Mouse (Mus musculus) mesoderm, embryonic 11.5 days (tissue): Measurements from ENCODE around the gene 5330417H12Rik.

Source experiments
- DNase-seq: peaks from one replicate; pipeline ENCODE4 v3.0.0-alpha.2; 2012; ENCODE audit warnings: low read depth, low spot score

5330417H12Rik gene

DNA sequence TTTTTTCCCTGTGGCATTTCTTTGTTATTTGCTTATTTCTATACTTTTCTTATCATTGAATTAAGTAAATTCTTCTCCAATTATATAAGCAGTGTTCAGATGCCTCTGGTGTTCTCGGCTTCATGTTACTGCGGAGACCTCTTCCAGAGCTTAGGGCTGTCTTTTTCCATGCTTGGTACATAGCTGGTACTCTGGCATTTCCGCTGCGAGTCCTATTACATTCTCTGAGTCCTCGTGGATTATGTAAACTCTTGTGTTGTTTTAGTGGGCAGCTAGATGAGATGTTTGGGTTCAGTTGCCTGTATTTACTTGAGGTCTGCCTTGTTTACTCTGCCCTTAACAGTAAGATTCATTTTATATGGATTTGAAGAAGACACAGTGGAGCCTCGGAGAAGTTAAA is 820 bp upstream of the 5330417H12Rik start:
- no peak for DNase-seq

DNA sequence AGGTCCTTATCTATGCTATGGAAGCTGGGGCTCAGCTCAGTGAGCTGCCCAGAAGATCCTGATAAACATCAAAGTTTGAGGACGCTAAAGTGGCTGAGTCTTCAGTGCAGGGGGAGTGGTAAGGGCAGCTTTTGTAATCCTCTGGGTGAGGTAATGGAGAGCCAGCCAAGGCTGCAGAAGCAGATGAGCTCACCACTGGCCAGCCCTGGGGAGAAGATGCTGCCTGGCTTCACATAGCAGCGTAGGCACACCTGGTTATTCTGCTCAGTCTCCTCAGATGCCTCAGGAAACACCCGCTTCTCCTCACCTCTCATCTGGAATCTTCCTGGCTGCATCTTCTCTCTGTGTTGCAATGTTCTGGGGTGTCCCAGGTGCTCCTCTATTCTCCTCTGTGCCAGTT is 529 bp downstream of the 5330417H12Rik start:
- no peak for DNase-seq

GRCm38 (mm10) chr7:107620137-107620536 is 4.8 kb downstream of the 5330417H12Rik start:
- DNase-seq: no peak

- DNase-seq: no peak
Measured at GRCm38 (mm10) chr7:107619225-107619624, 5.7 kb downstream of the 5330417H12Rik start.

GRCm38 (mm10) chr7:107618028-107618992 is 6.7 kb downstream of the 5330417H12Rik start:
- DNase-seq: no peak

DNA sequence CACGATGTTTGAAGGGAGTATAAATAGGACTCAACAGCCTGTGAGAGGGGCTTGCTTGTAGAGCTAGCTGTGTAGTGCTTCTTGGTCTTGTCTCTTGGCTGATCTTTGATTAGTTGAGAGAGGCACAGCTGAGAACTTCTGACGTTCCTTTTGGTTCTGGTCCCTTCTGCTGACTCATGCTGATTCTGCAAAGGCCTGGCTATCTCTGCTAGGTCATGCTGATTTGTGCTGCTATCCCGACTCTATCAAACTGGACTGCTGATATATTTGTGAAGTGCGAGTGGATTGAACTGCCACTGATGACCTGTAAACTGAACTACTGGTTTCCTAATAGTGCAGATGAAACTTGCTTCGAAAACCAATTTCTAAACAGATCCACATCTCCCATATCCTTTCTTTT is 14.1 kb downstream of the 5330417H12Rik start:
- no peak for DNase-seq

- no peak for DNase-seq
Measured at GRCm38 (mm10) chr7:107609622-107610255, 15.2 kb downstream of the 5330417H12Rik start.

GRCm38 (mm10) chr7:107607766-107608165 is 17.2 kb downstream of the 5330417H12Rik start:
- DNase-seq: no peak

DNA sequence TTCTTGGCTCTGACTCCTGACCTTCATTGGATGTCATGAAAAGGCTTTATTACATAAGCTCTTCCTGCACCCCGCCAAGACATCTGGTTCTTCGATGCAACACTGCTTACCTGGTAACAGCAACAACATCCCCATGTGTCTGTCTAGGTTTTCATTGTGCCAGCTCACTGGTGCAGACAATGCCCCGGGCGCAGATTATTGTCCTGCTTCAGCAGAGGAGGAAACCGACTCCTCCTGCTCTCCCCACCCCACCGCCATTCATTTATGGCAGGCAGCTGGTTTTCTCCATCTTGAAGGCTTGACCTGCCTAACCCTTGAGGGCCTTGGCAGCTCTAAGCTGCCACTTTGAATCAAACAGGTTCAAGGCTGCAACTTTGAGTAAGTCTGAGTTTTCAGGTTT is 22.0 kb downstream of the 5330417H12Rik start:
- no peak for DNase-seq

GRCm38 (mm10) chr7:107602505-107602904 is 22.5 kb downstream of the 5330417H12Rik start:
- DNase-seq: no peak

- DNase-seq: no peak
Measured at GRCm38 (mm10) chr7:107600651-107601050, 24.3 kb downstream of the 5330417H12Rik start.

GRCm38 (mm10) chr7:107597956-107598355 is 27.0 kb downstream of the 5330417H12Rik start:
- DNase-seq: no peak

GRCm38 (mm10) chr7:107596753-107597152 is 28.2 kb downstream of the 5330417H12Rik start:
- no peak for DNase-seq

DNA sequence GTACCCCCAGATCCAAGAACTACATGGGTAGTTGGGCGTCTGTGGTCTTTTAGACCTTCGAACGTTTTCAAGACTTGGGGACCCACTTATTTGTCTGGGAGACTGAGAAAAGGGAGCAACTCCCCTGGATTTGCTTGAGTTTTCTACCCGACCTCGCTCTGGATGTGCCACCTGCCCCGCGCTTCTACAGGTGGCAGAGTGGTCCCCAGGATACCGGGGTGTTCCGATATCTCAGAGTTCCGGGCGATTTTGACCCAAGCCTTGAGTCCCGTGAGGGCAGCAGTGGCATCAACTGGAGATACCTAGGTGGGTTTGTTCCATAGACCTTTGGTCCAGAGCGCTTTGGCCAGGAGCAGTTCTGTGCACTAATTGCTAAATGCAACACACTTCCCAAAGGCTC is 29.5 kb downstream of the 5330417H12Rik start:
- no peak for DNase-seq

DNA sequence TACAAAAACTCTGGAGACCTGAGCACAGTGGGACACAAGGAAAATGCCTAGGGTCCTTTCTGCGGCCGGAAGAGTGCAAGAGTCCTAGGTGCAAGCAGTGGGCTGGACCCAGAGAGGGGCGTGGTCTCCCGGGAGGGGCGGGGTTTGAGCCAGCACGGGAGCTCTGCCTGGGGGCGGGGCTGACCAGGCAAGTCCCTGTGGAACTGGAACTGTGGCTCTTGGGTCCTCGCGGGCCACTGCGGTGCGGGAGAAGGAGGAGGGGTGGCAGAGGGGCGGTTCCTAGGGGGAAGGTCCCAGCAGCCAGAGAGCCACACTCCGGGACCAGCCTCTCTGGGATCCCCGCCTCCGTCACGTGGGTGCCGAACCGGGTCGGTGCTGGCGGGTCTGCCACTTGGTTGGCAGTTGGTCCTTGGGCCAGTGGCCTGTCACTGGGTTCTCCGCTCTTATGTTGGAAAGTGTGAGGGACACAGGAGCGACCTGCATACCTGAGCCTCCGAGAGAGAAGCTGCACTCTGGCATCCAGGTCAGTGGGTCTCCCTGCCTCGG is 30.0 kb downstream of the 5330417H12Rik start, which contains the start of gene Ppfibp2:
Gene Ppfibp2 (plus strand): TSS at position 351 of the 546 bp plus-strand sequence.
- peak; percentile 88 for DNase-seq

DNA sequence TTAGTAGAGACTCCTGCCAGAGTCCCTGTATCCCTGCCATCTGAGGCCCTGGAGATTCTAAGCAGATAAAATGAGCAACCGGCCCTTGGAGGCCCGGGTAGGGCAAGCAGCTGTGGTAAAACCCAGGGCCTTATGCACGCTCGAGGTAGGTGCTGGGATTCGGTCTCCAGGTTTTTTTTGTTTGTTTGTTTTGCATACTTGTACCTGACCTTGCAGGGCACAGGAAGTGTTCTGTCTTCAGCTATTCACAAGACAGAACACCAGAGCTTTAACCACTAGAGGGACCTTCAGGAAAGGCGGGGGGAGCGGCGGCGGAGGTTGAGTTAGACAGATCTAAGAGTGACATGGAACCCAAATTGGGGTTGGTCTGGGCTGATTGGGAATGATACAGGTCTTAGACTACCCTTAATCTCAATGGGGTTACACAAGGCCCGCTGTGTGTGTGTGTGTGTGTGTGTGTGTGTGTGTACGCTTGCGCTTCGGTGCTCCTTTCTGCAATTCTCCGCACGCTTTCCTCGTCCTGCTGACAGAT is 30.6 kb downstream of the 5330417H12Rik start:
- DNase-seq: peak; percentile 45

DNA sequence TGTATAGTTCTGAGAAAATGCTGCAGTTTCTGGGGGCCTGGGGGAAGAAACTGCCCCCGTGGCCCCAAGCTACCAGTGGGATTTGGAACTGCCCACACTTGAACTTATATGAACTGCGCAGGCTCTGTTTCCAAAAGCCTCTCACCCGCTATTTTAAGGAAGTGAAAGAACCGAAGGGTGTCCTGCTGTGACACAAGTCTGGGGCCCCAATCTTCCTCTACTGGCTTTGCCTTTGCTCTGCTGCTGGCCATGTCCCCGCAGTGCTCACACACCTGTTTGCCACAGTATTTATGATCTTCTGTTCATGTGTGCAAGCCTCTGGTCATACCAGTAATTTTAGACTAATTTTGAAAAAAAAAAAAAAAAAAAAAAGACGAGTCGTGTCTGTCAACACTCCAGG is 31.1 kb downstream of the 5330417H12Rik start:
- no peak for DNase-seq

- no peak for DNase-seq
Measured at GRCm38 (mm10) chr7:107592641-107593040, 32.3 kb downstream of the 5330417H12Rik start.

DNA sequence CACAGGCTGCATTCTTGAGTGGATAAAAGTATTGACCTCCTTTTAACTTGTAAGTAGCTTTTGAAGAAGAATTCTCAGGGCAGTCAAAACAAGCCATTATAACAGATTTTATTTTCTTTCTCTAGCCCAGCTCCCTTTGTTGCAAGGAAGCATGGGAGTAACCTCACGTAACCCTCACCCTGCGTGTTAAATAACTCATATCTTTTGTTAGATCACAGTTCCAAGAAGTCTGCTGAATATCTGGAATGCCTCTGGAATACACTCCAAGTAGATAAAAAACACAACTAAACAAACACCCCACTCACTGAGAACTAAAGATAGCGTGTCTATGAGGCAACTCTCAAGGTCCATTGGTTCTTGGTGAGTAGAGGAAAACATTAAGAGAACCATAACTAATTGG is 50.7 kb downstream of the 5330417H12Rik start:
- DNase-seq: no peak
